Mouse (Mus musculus): ENCODE measurements around the gene Aars2.
A peak's percentile ranks its signal among the peaks of the same experiment; 100 is the strongest.

Gene Aars2

DNA sequence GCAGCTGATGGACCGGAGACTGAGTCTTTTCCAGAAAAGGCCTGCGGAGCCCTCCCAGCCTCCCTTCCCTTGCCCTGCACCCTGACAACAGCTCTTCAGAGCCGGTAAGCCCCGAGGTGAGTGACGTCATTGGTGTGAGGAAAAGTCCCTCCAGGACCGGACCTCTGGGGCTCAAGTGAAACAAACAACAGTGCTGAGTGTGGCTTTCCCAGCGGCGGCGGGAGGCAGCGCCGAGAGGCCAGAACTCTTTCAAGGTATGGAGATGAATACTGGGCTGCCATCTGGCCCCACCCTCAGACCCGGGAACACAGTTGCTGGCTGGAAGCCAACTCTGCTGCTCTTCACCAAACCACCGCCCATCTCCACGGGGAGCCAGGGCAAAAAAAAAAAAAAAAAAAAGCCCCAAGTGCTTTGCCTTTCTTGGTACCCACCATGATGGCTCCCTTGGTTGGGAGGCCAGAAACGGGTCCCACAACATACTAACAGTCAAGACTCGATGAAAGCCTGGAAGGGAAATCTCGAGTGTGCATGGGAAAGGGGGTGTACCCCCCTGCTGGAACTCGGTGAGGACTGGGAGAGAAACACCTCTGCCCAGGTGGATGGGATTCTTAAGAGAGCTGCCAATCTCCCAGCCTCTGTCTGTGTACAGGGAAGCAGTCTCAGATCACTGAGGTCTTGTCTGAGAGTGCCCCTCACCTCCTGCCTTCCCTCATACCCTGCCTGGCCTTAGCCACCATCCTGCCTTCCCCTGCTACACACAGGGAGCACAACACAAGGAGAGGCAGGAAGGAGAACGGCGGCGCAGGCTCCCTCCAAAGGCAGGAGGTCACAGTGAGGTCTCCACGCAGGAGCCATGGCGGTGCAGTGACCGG, 37.6 kb downstream of the Aars2 start:
- DNase-seq, result no peak

DNA sequence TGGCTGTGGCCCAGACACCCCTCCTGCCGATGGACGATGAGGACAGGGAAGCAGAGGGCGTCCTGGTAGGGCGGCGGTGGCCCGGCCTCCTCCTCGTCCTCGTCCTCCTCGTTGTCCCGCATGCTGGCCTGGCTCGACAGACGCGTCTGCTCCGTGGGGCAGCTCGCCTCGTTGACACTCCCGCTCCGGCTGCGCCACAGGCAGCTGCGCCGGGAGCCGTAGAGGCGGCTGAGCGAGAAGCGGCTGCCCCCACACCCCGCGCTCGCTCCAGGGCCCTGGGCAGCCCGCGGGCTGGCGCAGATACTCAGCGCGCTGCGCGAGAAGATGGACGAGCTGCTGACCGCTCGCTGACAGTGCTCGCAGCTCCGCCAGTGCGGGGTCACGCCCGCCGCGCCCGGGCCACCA, 38.2 kb downstream of the Aars2 start:
- no peak for DNase-seq

DNA sequence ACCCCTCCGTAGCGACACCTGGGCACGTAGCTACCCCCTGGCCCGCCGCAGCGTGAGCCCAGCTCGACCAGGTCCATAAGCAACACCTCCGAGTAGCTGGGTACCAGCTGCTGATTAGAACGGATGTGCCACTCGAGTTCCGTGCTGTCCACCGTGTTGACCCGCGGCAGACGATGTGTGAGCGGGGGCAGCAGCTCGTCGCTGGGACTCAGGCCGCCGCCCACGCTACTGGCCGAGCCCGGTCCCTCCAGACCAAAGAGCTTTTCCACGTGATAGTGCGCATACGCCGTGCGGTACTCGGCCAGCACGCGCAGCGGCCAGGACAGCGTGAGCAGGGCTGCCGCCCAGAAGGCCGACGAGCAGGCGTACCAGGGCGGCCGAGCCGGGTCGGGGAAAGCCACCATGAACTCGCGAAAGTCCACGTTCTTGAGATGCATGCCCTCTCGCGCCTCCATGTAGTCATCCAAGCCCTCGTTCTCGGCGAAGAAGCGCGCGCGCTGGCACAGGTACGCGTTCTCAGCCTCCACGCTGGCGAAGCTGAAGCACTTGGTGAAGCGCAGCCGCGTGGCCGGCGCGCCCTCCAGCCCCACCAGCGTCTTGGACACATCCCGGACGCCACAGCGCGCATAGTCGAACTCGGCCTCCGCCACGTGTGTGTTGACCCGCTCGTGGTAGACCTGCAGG, 38.8 kb downstream of the Aars2 start:
- no peak for DNase-seq

DNA sequence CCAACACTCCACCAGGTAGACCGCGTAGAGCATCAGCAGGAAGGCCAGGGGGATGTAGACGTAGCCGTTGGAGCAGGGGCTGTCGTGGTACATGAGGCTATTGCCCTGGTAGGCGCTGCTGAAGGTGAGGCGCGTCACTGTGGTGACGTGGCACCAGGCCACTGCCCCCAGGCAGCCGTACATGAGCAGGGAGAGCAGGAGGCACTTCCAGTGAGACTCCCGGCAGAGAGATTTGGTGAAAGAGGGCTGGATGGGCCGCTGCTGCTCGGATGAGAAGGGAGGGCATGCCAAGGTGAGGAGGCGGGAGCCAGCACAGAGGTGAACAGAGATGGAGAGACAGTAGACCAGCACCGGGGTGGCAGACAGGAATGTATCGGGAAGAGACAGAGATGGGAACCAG, 40.3 kb downstream of the Aars2 start:
- no peak for DNase-seq

DNA sequence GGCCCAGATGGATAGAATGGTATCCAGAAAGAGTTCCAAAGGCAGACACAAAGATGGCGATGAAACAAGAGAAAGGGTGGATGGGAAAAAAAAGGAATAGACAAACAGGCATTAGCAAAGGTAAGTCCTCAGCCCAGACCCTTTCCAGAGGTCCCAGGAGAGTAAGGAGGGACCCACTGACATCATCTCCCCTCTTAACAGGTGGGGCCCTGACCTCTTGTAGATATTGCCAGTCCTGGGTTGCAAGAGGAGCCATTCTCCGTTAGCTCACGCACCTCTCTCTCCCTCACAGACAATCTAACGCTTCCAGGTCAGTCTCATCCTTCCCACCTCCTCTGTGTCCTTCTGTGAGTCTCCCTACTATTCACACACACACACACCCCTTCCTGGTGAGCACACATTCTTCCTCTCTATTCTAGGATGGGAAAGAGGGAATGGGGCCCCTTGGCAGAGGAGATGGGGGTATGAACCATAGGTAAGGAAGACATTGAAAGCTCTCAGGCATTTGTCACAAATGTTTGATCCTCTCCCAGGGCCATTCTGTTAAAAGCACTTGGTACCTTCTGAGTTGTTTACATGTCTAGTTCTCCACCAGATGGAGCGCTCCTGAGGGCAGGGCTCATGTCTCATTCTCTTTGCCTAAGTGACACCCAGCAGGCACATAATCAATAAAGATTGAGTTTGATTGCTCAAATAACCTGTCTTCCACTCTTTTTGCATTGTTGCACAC, 41.0 kb downstream of the Aars2 start:
- DNase-seq, result no peak

DNA sequence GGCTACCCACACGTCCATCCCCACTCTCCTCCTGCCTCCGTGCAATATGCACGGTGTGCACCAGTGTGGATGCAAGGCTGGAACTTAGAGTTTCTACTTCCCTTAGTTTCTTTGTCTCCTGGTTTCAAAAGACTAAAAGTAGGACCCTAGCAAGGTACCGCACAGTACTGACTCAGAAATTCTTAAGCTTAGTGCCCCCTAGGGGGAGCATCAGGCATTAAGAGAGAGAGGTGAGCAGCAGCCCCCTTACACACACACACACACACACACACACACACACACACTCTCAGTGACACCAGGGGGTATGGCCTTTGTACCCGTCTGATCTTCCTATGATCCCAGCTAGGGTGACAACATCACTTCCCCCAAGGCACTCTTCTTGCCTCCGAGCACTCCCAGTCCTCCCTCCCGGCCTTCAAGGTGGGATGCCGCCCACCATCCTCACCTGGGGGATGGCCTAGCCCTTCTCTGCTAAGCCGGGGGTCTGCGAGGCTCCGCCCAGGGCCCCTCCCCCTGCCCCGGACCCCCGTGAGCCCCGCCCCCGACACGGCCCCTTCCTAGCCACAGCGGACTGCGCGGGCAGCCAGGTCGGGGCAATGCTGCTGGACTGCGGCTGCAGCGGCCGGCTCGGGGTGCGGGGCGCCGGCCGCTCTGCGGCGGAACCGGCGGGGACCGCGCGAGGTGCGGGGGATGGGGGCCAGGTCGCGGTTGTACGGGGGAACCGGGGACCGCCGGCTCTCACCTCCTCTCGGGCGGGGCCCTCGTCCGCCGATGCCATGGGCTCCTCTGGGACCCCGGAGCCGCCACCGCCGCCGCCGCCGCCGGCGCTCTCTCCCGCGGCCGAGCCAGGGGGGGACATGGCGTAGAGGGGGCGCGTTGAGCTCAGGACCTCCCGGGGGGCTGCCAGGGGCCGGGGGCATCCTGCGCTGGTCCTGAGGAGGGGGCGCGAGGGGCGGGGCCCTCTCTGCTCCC, 42.2 kb downstream of the Aars2 start:
- no peak for DNase-seq

DNA sequence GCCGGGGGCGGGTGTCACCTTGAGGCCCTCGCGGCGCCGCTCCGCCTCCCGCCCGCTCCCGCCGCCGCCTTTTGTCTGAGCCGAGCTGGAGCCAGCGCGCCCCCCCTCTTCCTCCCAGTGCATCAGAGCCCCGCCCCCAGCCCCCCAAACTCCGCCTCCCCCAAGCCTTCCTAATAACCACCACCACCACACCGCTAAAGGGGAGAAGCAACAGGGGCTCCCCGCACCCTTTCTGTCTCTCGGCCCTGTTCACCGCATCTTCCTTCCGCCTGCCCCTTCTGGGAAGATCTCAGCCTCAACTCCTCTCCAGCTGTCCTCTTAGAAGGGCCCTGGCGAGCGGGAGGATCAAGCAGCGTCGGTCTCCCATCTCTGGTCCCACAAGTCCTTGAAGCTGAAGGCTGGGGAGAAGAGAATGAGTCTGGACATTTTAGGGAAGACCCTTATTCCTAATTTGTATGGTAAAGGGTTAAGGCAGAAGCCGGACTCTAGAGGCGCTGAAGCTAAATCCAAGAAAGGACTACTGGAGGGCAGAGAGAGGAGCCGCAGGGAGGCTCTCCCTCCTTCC, 43.1 kb downstream of the Aars2 start, which contains the start of gene Tmem151b:
Gene Tmem151b (minus strand): TSS at position 61 of the 565 bp plus-strand sequence.
- no peak for DNase-seq

DNA sequence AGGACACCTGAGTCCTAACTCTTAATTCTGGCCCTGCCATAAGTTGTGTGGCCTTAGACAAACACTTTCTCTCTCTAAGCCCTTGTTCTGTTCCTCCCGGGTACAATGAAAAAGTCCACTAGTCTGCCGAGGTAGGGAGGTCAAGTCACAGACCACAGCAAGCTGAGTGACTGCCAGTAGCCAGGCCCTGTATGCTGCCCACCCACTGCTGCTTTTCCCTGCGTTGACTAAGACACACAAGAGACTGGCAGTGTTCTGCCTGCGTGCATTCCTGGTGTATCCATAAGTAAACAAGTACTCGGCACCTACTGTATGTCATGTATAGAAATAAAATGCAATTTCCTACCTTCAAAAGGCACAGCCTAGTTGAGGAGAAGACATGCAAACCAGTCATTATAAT, 43.6 kb downstream of the Aars2 start:
- DNase-seq, result no peak

DNA sequence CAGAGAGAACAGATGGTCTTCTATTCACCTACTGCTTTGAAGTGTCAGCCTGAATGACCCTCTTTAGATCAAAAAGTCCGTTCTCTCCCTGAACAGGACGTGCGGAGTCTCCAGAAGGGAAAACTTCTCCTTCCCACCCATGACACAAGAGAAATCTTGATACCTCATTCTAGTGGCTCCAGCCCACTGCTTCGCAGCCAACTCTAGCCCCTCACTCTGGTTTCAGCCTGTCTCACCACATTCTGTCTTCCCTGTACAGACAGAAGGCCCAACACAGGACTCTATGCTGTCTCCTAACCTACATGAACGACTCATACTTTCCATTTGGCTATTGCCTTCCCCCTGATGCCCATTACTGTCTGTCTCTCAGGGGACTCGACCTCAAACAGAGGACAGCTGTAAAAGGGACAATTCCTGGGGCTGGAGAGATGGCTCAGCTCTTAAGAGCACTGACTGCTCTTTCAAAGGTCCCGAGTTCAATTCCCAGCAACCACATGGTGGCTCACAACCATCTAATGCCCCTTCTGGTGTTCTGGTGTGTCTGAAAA, 44.7 kb downstream of the Aars2 start:
- no peak for DNase-seq

DNA sequence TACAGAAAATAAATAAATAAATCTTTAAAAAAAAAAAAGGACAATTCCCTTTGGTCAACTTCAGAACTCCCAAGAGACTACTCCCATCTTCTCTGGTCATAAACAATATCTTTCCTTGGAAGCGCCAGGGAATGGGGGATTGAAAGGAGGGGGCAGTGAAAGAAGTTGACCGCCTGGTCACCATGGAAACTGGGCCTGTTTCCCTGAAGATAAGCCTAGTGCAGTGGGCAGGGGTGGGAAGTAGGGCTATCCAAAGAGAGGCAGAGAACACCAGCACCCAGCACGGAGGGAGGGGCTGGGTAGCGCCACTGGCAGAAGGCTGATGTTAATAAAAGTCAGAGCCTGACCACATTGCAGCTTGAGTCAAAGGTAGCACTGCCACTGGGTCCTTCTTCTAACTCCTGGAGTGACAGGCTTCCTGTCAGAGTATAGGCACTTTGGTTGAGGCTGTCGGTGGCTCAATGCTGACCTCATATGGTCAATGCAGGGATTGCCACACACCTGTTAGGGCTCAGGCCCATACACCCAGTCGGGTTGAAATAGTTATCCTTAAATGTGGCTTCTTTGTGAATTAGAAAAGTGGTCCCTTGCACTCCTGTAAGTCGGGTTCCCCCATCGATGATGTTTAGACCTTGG, 45.3 kb downstream of the Aars2 start:
- peak; percentile 65 to 85 for DNase-seq

DNA sequence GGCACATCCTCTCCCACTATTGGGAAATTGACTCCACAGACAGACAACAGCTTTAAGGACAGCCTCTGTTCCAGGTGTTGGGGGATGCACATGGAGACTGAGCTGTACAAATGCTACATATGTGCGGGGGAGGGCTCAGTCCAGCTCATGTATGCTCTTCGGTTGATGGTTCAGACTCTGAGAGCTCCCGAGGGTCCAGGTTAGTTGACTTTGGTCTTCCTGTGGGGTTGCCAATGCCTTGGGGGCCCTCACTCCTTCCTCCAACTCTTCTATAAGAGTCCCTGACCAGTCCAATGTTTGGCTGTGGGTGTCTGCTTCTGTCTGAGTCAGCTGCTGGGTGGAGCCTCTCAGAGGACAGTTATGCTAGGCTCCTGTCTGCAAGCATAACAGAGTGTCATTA, 46.4 kb downstream of the Aars2 start:
- no peak for DNase-seq

DNA sequence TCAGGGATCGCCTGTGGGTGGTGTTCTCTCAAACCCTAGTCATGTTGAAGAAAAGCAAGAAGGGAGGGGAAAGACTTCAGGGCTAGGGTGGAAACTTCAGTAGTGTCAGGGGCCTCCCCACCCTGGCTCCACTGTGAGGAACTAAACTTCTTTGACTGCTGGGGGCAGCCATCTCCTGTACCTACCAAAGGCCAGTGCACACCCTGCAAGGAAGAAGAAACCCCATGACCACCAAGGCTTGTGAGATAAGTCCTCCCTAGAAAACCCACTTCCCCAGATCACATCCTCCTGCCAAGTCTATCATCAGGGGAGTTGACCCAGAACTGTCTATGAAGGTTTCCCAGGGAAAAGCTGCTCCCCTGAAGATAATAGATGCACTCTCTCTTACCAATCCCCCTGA, 47.8 kb downstream of the Aars2 start:
- DNase-seq, result no peak

DNA sequence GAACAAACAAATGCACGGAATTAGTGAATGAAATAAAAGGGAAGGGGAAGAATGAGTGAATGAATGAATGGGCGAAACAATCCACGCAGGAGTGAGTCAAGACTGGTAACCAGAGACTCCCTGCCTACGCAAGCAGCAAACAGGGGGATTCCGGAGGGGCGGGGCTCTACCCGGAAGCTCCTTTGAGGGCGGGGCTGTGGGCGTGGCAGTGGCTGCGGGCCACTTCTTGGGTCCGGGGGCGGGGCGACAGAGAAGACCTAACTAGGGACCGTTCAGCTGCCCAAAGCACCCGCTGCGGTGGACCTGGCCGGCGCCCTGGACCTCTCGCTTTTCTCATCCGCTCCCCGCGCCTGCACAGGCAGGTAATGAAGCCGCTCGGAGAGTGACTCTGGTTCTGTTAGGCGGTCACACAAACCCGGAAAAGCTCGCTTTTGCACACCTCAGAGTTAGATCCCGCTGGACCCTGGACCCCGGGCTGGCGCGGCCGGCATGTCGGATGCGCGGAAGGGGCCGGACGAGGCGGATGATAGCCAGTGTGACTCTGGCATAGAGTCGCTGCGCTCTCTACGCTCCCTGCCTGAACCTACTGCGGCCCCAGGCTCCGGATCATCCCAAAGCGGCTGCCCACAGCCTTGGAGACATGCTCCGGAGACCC, 48.9 kb downstream of the Aars2 start, which contains the start of gene Nfkbie:
Gene Nfkbie (plus strand): TSS at position 252 of the 655 bp plus-strand sequence.
- peak; percentile 94 to 97 for DNase-seq

DNA sequence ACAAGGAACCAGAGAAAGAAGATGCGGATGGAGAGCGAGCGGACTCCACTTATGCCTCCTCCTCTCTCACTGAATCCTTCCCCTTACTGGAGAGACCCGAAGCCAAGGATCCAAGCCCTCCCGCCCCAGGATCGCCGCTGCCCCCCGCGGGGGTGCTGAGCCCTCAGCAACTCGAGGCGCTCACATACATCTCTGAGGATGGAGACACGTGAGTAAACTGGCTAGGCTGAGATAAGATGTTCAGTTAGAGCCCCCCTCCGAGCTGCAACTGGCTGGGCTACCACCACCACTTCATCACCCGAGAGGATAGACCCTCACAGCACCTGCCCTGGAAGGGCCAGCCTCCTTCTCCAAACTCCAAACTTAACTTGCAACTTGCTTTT, 49.5 kb downstream of the Aars2 start:
- no peak for DNase-seq

DNA sequence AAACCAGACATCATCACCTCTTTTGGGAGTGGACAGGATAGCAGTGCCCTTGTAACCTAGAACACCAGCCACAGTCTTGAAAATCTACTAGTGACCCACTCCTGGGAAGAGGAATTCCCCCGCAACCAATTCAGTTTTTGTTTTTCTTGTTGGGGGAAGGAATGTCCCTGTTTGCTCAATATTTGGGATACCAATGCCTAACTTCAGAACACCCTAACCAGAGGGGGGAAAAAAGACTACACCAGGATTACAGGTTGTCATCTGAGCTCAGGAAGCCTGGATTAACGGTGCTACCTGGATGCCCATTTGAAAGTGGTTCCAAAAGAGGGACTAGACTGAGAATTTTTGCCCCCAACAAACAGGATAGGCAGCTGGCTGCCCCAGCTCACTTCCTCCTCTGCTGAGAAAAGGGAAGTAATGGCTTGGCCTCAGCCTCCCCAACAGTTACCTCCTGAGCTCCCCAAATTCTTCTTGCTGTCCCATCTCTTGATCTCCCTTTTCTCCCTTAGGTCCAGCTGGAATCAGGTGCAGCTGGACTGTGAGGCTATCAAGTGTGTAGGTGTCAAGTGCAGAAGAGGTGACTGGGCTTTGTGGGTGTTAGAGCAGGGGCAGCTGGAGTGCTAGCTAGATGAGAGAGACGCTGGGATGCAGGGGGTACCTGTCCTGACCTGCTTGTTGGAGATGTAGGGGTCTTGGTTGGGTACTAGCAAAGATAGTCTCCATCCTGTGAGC, 50.0 kb downstream of the Aars2 start:
- DNase-seq, result peak in 1 of 2 experiments; percentile 16

DNA sequence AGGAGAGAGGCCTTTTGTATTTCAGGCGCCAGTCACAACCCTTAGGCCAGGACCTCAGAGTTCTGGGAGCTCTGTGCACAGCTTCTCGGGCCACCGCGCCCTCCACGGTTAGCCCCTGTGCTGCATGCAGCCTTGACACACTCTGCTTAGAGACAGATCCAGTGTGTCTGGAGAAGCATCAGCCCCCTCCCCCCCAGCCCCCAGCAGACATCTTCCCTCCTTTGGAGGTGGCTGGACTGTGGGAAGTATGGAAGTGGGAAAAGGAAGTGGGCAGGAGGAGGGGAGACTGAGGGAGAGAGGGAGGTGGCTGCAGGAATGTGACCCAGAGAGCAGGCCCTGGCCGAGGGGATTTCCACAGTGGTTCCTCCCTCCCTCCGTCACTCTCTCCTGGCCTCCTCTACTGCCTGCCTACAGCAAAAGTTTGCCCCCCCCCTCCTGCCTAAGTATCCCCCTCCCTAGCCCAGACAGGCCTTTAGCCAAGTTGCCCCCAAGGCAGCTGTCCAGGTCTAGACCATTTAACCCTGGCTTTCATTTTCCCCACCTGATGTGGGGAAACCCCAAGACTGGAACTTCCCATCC, 50.7 kb downstream of the Aars2 start:
- DNase-seq, result peak in 1 of 2 experiments; percentile 7

DNA sequence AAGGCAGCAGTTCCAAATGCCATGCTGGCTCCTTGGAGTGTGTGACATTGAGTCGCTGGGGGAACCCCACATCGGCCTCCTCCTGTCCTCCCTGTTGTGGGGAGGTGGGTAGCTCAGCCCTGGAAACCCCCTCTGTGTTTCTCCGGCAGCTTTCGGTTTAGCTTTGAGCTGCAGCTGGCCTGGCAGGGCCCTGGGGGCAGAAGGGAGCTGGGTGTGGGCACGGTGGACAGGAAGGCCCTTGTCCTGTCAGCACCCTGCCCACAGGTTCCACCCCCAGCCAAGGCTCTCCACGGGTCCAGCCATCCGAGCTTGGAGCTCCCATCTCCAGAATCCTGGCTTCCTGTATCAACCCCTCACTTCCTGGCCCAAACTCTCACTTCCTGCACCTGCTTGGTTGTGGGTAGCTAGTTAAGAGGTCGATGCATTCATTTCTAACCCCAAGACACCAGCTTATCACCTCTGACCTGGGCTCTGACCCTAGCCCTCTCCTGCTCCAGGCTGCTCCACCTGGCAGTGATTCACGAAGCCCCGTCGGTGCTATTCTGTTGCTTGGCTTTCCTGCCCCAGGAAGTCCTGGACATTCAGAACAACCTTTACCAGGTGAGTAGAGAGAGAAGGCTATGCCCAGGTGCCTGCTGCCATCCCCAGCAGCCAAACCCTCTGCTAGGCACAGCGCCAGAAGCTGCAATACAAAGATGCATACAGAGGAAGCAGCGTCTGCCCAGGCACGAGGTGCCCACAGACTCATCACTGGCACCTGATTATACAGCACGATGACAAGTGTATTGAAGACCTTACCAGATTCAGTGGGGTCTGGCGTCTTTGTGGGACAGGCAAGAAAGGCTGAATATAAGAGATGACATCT, 51.6 kb downstream of the Aars2 start:
- peak in 1 of 2 experiments; percentile 7 for DNase-seq
